Mouse (Mus musculus) stomach, postnatal 0 days (tissue): Measurements from ENCODE around the gene Rab6b.

Source experiments
- CTCF ChIP-seq: IDR thresholded peaks from 2 replicates; pipeline ENCODE4 v1.5.1; 2016; ENCODE audit warnings: antibody characterized with exemption, low read depth, mild to moderate bottlenecking, moderate library complexity
- EP300 ChIP-seq: optimal IDR thresholded peaks from 2 replicates; pipeline ENCODE3; 2016; ENCODE audit warnings: antibody characterized with exemption

DNA sequence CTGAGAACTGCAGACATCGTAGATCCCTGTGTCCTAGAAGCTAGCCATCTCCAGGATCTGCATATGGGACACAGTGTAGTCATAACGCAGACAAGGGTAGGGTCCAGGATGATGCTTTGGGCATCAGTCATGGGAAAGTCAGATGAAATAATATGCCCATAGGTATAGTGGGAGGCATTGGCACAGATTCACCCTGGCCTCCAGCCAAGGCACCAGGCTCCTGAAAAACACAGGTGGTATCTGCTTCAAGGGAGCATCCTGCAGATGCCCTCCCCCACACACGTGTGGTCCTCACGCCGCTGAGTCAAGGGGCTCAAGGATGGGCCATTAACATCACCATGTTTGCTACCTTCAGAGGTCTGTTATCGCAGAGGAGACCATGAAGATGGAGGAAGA, 39.4 kb upstream of the Rab6b start:
- no peak for TF ChIP-seq EP300
- no peak for TF ChIP-seq CTCF
